Mouse (Mus musculus) spleen, adult 2 months (tissue): ENCODE data around the gene Il34. TPM values are rescaled to one million over a fixed set of nuclear protein-coding genes. Genes with fewer than 3 reads are reported as not detected.

Experiments
- DNase-seq, 2 experiments: peaks; one replicate each; pipeline versions ENCODE4 v3.0.0 to v3.0.0-alpha.2; 2012 to 2021; ENCODE audit warnings: low spot score in 2 of 2, low read depth in 1 of 2
- H3K27ac ChIP-seq: fragments of 200-500 bp; 2 replicates; pipeline ENCODE4 v1.5.1; 2012; ENCODE audit warnings: low read length, inconsistent platforms; ENCODE audit not compliant: insufficient read depth
- H3K27me3 ChIP-seq: fragments of 200-500 bp; 2 replicates; pipeline ENCODE4 v1.6.1; 2012; ENCODE audit warnings: mild to moderate bottlenecking, moderate library complexity, low read length, inconsistent platforms; ENCODE audit not compliant: control insufficient read depth, insufficient read depth
- H3K36me3 ChIP-seq: fragments of 200-500 bp; 2 replicates; pipeline ENCODE4 v1.6.1; 2012; ENCODE audit warnings: mild to moderate bottlenecking, low read length, inconsistent platforms; ENCODE audit not compliant: control insufficient read depth, insufficient read depth
- H3K4me1 ChIP-seq: fragments of 200-500 bp; 2 replicates; pipeline ENCODE4 v1.6.1; 2011; ENCODE audit warnings: inconsistent platforms; ENCODE audit not compliant: control insufficient read depth, insufficient read depth, insufficient read length
- H3K4me3 ChIP-seq: fragments of 200-500 bp; 2 replicates; pipeline ENCODE4 v1.5.1; 2011; ENCODE audit warnings: mild to moderate bottlenecking, inconsistent platforms; ENCODE audit not compliant: insufficient read depth, insufficient read length; ENCODE audit errors: extremely low read depth
- CTCF ChIP-seq: fragments of 200-500 bp; IDR thresholded peaks from 2 replicates; pipeline ENCODE4 v1.5.1; 2011; ENCODE audit warnings: mild to moderate bottlenecking, inconsistent platforms; ENCODE audit not compliant: insufficient read depth, insufficient read length, insufficient replicate concordance; ENCODE audit errors: extremely low read depth
- POLR2A ChIP-seq: fragments of 200-500 bp; IDR thresholded peaks from 2 replicates; pipeline ENCODE4 v1.6.1; 2011; ENCODE audit warnings: low read depth, low read length, inconsistent platforms
- WGBS: fragments of 180-500 bp; shearing (Covaris S2); methylation state at CpG from one replicate; pipeline ENCODE4 v1.1.7; 2018; 5-methylcytosine and 5-hydroxymethylcytosine counted together
- polyA plus RNA-seq: library from polyadenylated mRNA; depleted of rRNA; stranded (reverse); fragments of >200 nt; gene quantifications from 2 replicates; pipeline ENCODE4 v1.2.3, GENCODE M21; 2012

Il34 gene
- polyA plus RNA-seq, 1 experiment: 36.0 TPM

- 65% methylated on average over 2 of the region's 2 CpGs for WGBS
- Histone ChIP-seq H3K4me3 (no peak overlapping the region), H3K27me3 (no peaks in the 10 kb centered on the region), H3K27ac (no peak overlapping the region), H3K4me1 (no peaks in the 10 kb centered on the region), H3K36me3 (no peaks in the 10 kb centered on the region)
- no peak for DNase-seq
- no peak for TF ChIP-seq CTCF
- no peak for TF ChIP-seq POLR2A
Observed at GRCm38 (mm10) chr8:110785366-110785765, 20.4 kb downstream of the Il34 start.

- TF ChIP-seq POLR2A (no peak), CTCF (no peak)
- no peaks in the 10 kb centered on the region for H3K4me1 ChIP-seq
- H3K4me3 ChIP-seq: no peak overlapping the region
- no peaks in the 10 kb centered on the region for H3K27me3 ChIP-seq
- H3K27ac ChIP-seq: no peak overlapping the region
- 77% methylated on average over 13 of the region's 13 CpGs for WGBS
- no peak for DNase-seq
- H3K36me3 ChIP-seq: no peaks in the 10 kb centered on the region
Observed at GRCm38 (mm10) chr8:110779924-110780718, 25.6 kb downstream of the Il34 start.

- no peaks in the 10 kb centered on the region for H3K36me3 ChIP-seq
- TF ChIP-seq CTCF: no peak
- TF ChIP-seq POLR2A: no peak
- WGBS: 96% methylated on average over 3 of the region's 3 CpGs
- no peaks in the 10 kb centered on the region for H3K4me1 ChIP-seq
- DNase-seq: no peak
- no peak overlapping the region for H3K4me3 ChIP-seq
- H3K27ac ChIP-seq: no peak overlapping the region
- no peaks in the 10 kb centered on the region for H3K27me3 ChIP-seq
Observed at GRCm38 (mm10) chr8:110776335-110776734, 29.4 kb downstream of the Il34 start.

GRCm38 (mm10) chr8:110775721-110776120 is 30.0 kb downstream of the Il34 start:
- no peak overlapping the region for H3K27ac ChIP-seq
- H3K27me3 ChIP-seq: no peaks in the 10 kb centered on the region
- no peak overlapping the region for H3K4me3 ChIP-seq
- 92% methylated on average over 3 of the region's 3 CpGs for WGBS
- no peaks in the 10 kb centered on the region for H3K4me1 ChIP-seq
- TF ChIP-seq CTCF (no peak), POLR2A (no peak)
- DNase-seq: no peak
- H3K36me3 ChIP-seq: no peaks in the 10 kb centered on the region

GRCm38 (mm10) chr8:110775316-110775715 is 30.4 kb downstream of the Il34 start:
- Histone ChIP-seq H3K27ac (no peak overlapping the region), H3K27me3 (no peaks in the 10 kb centered on the region), H3K36me3 (no peaks in the 10 kb centered on the region), H3K4me3 (no peak overlapping the region), H3K4me1 (no peaks in the 10 kb centered on the region)
- TF ChIP-seq CTCF (no peak), POLR2A (no peak)
- no peak for DNase-seq
- 82% methylated on average over 8 of the region's 8 CpGs for WGBS

GRCm38 (mm10) chr8:110774725-110775124 is 31.0 kb downstream of the Il34 start:
- TF ChIP-seq POLR2A (no peak), CTCF (no peak)
- no peaks in the 10 kb centered on the region for H3K27me3 ChIP-seq
- 85% methylated on average over 6 of the region's 6 CpGs for WGBS
- no peak overlapping the region for H3K27ac ChIP-seq
- H3K36me3 ChIP-seq: no peaks in the 10 kb centered on the region
- DNase-seq: no peak
- no peaks in the 10 kb centered on the region for H3K4me1 ChIP-seq
- no peak overlapping the region for H3K4me3 ChIP-seq

- no peaks in the 10 kb centered on the region for H3K4me1 ChIP-seq
- TF ChIP-seq CTCF: no peak
- no peaks in the 10 kb centered on the region for H3K36me3 ChIP-seq
- no peak overlapping the region for H3K4me3 ChIP-seq
- DNase-seq: no peak
- no peaks in the 10 kb centered on the region for H3K27me3 ChIP-seq
- H3K27ac ChIP-seq: no peak overlapping the region
- 88% methylated on average over 3 of the region's 3 CpGs for WGBS
Observed at GRCm38 (mm10) chr8:110774047-110774446, 31.7 kb downstream of the Il34 start.
